Mouse (Mus musculus) heart, embryonic 13.5 days (tissue): ENCODE data around the gene Fcer1a. TPM values are rescaled to one million over a fixed set of nuclear protein-coding genes. Genes with fewer than 3 reads are reported as not detected.
"Not testable (repeated sequence)": the region's sequence is repeated elsewhere in the genome, so short reads cannot be mapped to it uniquely, and the experiment has no call there.

ENCODE experiments used
- ATAC-seq: fragments of 200-750 bp; cut with Nextera tagmentation; 2 replicates; pipeline ENCODE4 v1.8.0; 2017; ENCODE audit warnings: moderate TSS enrichment; ENCODE audit not compliant: insufficient number of reproducible peaks, low FRiP score, low TSS enrichment; ENCODE audit errors: extremely low read depth
- H3K27ac ChIP-seq: fragments of 300-500 bp; sonication (generic); replicated peaks from 2 replicates; pipeline ENCODE4 v1.5.1; 2015; ENCODE audit warnings: moderate library complexity, mild to moderate bottlenecking, inconsistent platforms
- H3K27me3 ChIP-seq: fragments of 300-500 bp; sonication (generic); replicated peaks from 2 replicates; pipeline ENCODE4 v1.6.1; 2015; ENCODE audit warnings: mild to moderate bottlenecking, inconsistent platforms
- H3K36me3 ChIP-seq: fragments of 300-500 bp; sonication (generic); 2 replicates; pipeline ENCODE4 v1.6.1; 2015; ENCODE audit warnings: mild to moderate bottlenecking, inconsistent platforms
- H3K4me1 ChIP-seq: fragments of 300-500 bp; sonication (generic); 2 replicates; pipeline ENCODE4 v1.6.1; 2015; ENCODE audit warnings: inconsistent platforms
- H3K4me2 ChIP-seq: fragments of 300-500 bp; sonication (generic); 2 replicates; pipeline ENCODE4 v1.6.1; 2015; ENCODE audit warnings: inconsistent platforms, mild to moderate bottlenecking, moderate library complexity
- H3K4me3 ChIP-seq: fragments of 300-500 bp; sonication (generic); 2 replicates; pipeline ENCODE4 v1.5.1; 2015; ENCODE audit warnings: moderate library complexity, mild to moderate bottlenecking, inconsistent platforms
- H3K9ac ChIP-seq: fragments of 300-500 bp; sonication (generic); 2 replicates; pipeline ENCODE4 v1.6.1; 2015; ENCODE audit warnings: inconsistent platforms, mild to moderate bottlenecking, moderate library complexity
- H3K9me3 ChIP-seq: fragments of 300-500 bp; sonication (generic); 2 replicates; pipeline ENCODE4 v1.6.1; 2016; ENCODE audit warnings: inconsistent platforms
- WGBS: fragments of 180-500 bp; shearing (Covaris S2); methylation state at CpG from one replicate; pipeline ENCODE4 v1.1.7; 2015; ENCODE audit warnings: mixed read lengths; 5-methylcytosine and 5-hydroxymethylcytosine counted together
- polyA plus RNA-seq: library from polyadenylated mRNA; unstranded; fragments of >200 nt; fragmentation: Nextera tagmentation; extraction: Ambion mirVana; gene quantifications from 2 replicates; pipeline ENCODE4 v1.2.1, GENCODE M21; 2015

Gene Fcer1a
- polyA plus RNA-seq = not detected in 2 replicates

GRCm38 (mm10) chr1:173227081-173227480 is at the start of gene Fcer1a:
Gene Fcer1a (minus strand): TSS chr1:173227214.
- H3K27me3 ChIP-seq = no peaks in the 10 kb centered on the region
- no peak within 1 kb of the TSS for H3K4me3 ChIP-seq
- H3K36me3 ChIP-seq = no peaks in the 10 kb centered on the region
- no peaks in the 10 kb centered on the region for H3K4me1 ChIP-seq
- no peak within 1 kb of the TSS for H3K9ac ChIP-seq
- no peak within 1 kb of the TSS for H3K4me2 ChIP-seq
- no peak within 1 kb of the TSS for H3K27ac ChIP-seq
- H3K9me3 ChIP-seq = no peaks in the 10 kb centered on the region
- no peak for ATAC-seq
- WGBS = 68% methylated on average over 2 of the region's 2 CpGs

- H3K9me3 ChIP-seq = 0 out of 2 replicates have a peak, but pooled peaks cover 3% of the 10 kb centered on the region
- no peak for ATAC-seq
- no peak within 1 kb of the TSS for H3K4me3 ChIP-seq
- no peaks in the 10 kb centered on the region for H3K4me1 ChIP-seq
- no peaks in the 10 kb centered on the region for H3K36me3 ChIP-seq
- H3K4me2 ChIP-seq = no peak within 1 kb of the TSS
- H3K27ac ChIP-seq = no peak within 1 kb of the TSS
- H3K9ac ChIP-seq = no peak within 1 kb of the TSS
- H3K27me3 ChIP-seq = no peaks in the 10 kb centered on the region
Observed at GRCm38 (mm10) chr1:173265701-173266100, 38.7 kb upstream of the Fcer1a start, which contains the start of gene Olfr418. Gene Olfr418 (plus strand): TSS chr1:173266001.

GRCm38 (mm10) chr1:173249888-173250287 is 22.9 kb upstream of the Fcer1a start:
- H3K27me3 ChIP-seq = no peaks in the 10 kb centered on the region
- no peak overlapping the region for H3K4me2 ChIP-seq
- no peak overlapping the region for H3K4me3 ChIP-seq
- WGBS = 76% methylated on average over 3 of the region's 3 CpGs
- no peak overlapping the region for H3K27ac ChIP-seq
- H3K36me3 ChIP-seq = no peaks in the 10 kb centered on the region
- no peak overlapping the region for H3K9ac ChIP-seq
- no peak for ATAC-seq
- no peaks in the 10 kb centered on the region for H3K9me3 ChIP-seq
- H3K4me1 ChIP-seq = no peaks in the 10 kb centered on the region

- H3K9ac ChIP-seq, H3K27me3 ChIP-seq, H3K36me3 ChIP-seq, H3K4me1 ChIP-seq, H3K4me2 ChIP-seq, ATAC-seq, H3K9me3 ChIP-seq, H3K27ac ChIP-seq, H3K4me3 ChIP-seq: not testable (repeated sequence)
- WGBS = 63% methylated on average over 1 of the region's 1 CpGs
Observed at GRCm38 (mm10) chr1:173237004-173237403, 10.0 kb upstream of the Fcer1a start.

GRCm38 (mm10) chr1:173216481-173216880 is 10.5 kb downstream of the Fcer1a start:
- Histone ChIP-seq H3K36me3 (no peaks in the 10 kb centered on the region), H3K9ac (no peak overlapping the region), H3K9me3 (no peaks in the 10 kb centered on the region), H3K27me3 (no peaks in the 10 kb centered on the region), H3K4me1 (no peaks in the 10 kb centered on the region), H3K4me2 (no peak overlapping the region), H3K4me3 (no peak overlapping the region), H3K27ac (no peak overlapping the region)
- no peak for ATAC-seq
- WGBS = 79% methylated on average over 3 of the region's 3 CpGs

- H3K4me1 ChIP-seq = no peaks in the 10 kb centered on the region
- peaks cover 7% of the 10 kb centered on the region; the same call in 1 of the 2 replicates for H3K9me3 ChIP-seq
- H3K27me3 ChIP-seq = no peaks in the 10 kb centered on the region
- H3K27ac ChIP-seq = no peak within 1 kb of the TSS
- ATAC-seq = no peak
- H3K4me3 ChIP-seq = no peak within 1 kb of the TSS
- no peak within 1 kb of the TSS for H3K9ac ChIP-seq
- H3K36me3 ChIP-seq = no peaks in the 10 kb centered on the region
- no peak within 1 kb of the TSS for H3K4me2 ChIP-seq
- WGBS = 68% methylated on average over 5 of the region's 5 CpGs
Observed at GRCm38 (mm10) chr1:173212092-173212491, 14.9 kb downstream of the Fcer1a start, which contains the start of gene Olfr1404. Gene Olfr1404 (plus strand): TSS chr1:173212392.

GRCm38 (mm10) chr1:173197508-173197907 is 29.5 kb downstream of the Fcer1a start, which contains the start of gene Olfr218:
Gene Olfr218 (plus strand): TSS chr1:173197808.
- no peak within 1 kb of the TSS for H3K9ac ChIP-seq
- 72% methylated on average over 5 of the region's 5 CpGs for WGBS
- H3K27me3 ChIP-seq = no peaks in the 10 kb centered on the region
- no peaks in the 10 kb centered on the region for H3K4me1 ChIP-seq
- H3K4me3 ChIP-seq = no peak within 1 kb of the TSS
- H3K36me3 ChIP-seq = no peaks in the 10 kb centered on the region
- H3K4me2 ChIP-seq = no peak within 1 kb of the TSS
- ATAC-seq = no peak
- no peak within 1 kb of the TSS for H3K27ac ChIP-seq
- no peaks in the 10 kb centered on the region for H3K9me3 ChIP-seq

GRCm38 (mm10) chr1:173196359-173196758 is 30.7 kb downstream of the Fcer1a start:
- no peak for ATAC-seq
- WGBS = 63% methylated on average over 2 of the region's 2 CpGs

GRCm38 (mm10) chr1:173192059-173192458 is 35.0 kb downstream of the Fcer1a start:
- 32% methylated on average over 3 of the region's 3 CpGs for WGBS
- no peak for ATAC-seq
- H3K4me2 ChIP-seq = no peak overlapping the region
- H3K27me3 ChIP-seq = no peaks in the 10 kb centered on the region
- H3K27ac ChIP-seq = no peak overlapping the region
- no peak overlapping the region for H3K9ac ChIP-seq
- no peaks in the 10 kb centered on the region for H3K4me1 ChIP-seq
- no peaks in the 10 kb centered on the region for H3K36me3 ChIP-seq
- no peaks in the 10 kb centered on the region for H3K9me3 ChIP-seq
- H3K4me3 ChIP-seq = no peak overlapping the region

More at GRCm38 (mm10) chr1:173196359-173196758, 30.7 kb downstream of the Fcer1a start:
- Histone ChIP-seq H3K9ac (no peak overlapping the region), H3K27ac (no peak overlapping the region), H3K27me3 (no peaks in the 10 kb centered on the region), H3K36me3 (no peaks in the 10 kb centered on the region), H3K4me2 (no peak overlapping the region), H3K4me1 (no peaks in the 10 kb centered on the region), H3K4me3 (no peak overlapping the region), H3K9me3 (no peaks in the 10 kb centered on the region)

GRCm38 (mm10) chr1:173190540-173190939 is 36.5 kb downstream of the Fcer1a start, which contains the start of gene Olfr1406:
Gene Olfr1406 (minus strand): TSS chr1:173190640.
- H3K27me3 ChIP-seq = no peaks in the 10 kb centered on the region
- H3K4me2 ChIP-seq = no peak within 1 kb of the TSS
- H3K27ac ChIP-seq = no peak within 1 kb of the TSS
- no peak within 1 kb of the TSS for H3K9ac ChIP-seq
- H3K9me3 ChIP-seq = no peaks in the 10 kb centered on the region
- WGBS = 49% methylated on average over 3 of the region's 3 CpGs
- H3K36me3 ChIP-seq = no peaks in the 10 kb centered on the region
- no peak for ATAC-seq
- no peak within 1 kb of the TSS for H3K4me3 ChIP-seq
- H3K4me1 ChIP-seq = no peaks in the 10 kb centered on the region

GRCm38 (mm10) chr1:173174154-173174842 is 52.7 kb downstream of the Fcer1a start:
- Histone ChIP-seq H3K36me3 (no peaks in the 10 kb centered on the region), H3K9me3 (no peaks in the 10 kb centered on the region), H3K4me2 (no peak overlapping the region), H3K27me3 (no peaks in the 10 kb centered on the region), H3K9ac (no peak overlapping the region), H3K27ac (no peak overlapping the region), H3K4me1 (no peaks in the 10 kb centered on the region), H3K4me3 (no peak overlapping the region)
- no peak for ATAC-seq
